Mouse (Mus musculus): ENCODE measurements around the gene H2-Ab1. TPM values are rescaled to one million over a fixed set of nuclear protein-coding genes. Genes with fewer than 3 reads are reported as not detected.

Gene H2-Ab1
- polyA plus RNA-seq, 1 experiment from 2014 or later: 10.0 TPM

GRCm38 (mm10) chr17:34239601-34240041 lies 17.9 kb upstream of the H2-Ab1 start:
- no peak for ATAC-seq (ENCODE audit: insufficient number of reproducible peaks, insufficient read depth, low FRiP score, low read depth)
- no peak overlapping the region for H3K27ac ChIP-seq (replicated peaks in 1 of 2; ENCODE audit: control insufficient read depth in 1 of 2, insufficient read depth in 1 of 2, low read depth in 2 of 2, low read length in 2 of 2)
- no peaks in the 10 kb centered on the region for H3K36me3 ChIP-seq (ENCODE audit: control insufficient read depth, insufficient read depth, low read length)
- peaks cover 9% of the 10 kb centered on the region for H3K9me3 ChIP-seq (ENCODE audit: control insufficient read depth, low read length)
- no peak overlapping the region for H3K4me2 ChIP-seq (ENCODE audit: low read length)
- no peak overlapping the region for H3K9ac ChIP-seq (ENCODE audit: low read length)
- no peak overlapping the region for H3K4me3 ChIP-seq (ENCODE audit: control insufficient read depth in 1 of 2, insufficient read depth in 1 of 2, low read depth in 1 of 2, low read length in 2 of 2)
- H3K4me1 ChIP-seq (ENCODE audit: control insufficient read depth in 2 of 2, insufficient read depth in 2 of 2, low read length in 2 of 2): no peaks in the 10 kb centered on the region
- WGBS: 50% methylated on average over 10 of the region's 10 CpGs
- H3K27me3 ChIP-seq (ENCODE audit: control insufficient read depth, insufficient read depth, low read length): no peaks in the 10 kb centered on the region

DNA sequence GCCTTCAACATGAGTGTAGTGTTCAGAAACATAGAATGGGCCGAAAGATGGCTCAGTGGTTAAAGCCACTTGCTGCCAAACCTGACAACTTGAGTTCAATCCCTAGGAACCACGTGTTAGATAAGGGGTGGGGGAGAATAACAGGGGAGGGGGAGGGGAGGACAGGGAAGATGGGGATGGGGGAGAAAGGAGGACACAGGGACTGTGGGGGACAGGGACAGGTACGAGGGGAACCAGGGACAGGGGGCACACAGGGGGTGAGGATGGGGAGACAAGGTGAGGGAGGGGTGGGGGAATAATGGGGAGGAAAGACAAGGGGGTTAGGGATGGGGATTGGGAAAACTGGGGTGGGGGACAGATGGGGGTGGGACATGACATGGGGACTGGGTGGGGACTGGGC lies 17.1 kb upstream of the H2-Ab1 start:
- H3K4me2 ChIP-seq (ENCODE audit: low read length): no peak overlapping the region
- no peaks in the 10 kb centered on the region for H3K36me3 ChIP-seq (ENCODE audit: control insufficient read depth, insufficient read depth, low read length)
- no peak overlapping the region for H3K9ac ChIP-seq (ENCODE audit: low read length)
- peaks cover 9% of the 10 kb centered on the region for H3K9me3 ChIP-seq (ENCODE audit: control insufficient read depth, low read length)
- H3K27me3 ChIP-seq (ENCODE audit: control insufficient read depth, insufficient read depth, low read length): no peaks in the 10 kb centered on the region
- no peak overlapping the region for H3K4me3 ChIP-seq (ENCODE audit: control insufficient read depth in 1 of 2, insufficient read depth in 1 of 2, low read depth in 1 of 2, low read length in 2 of 2)
- no peak overlapping the region for H3K27ac ChIP-seq (replicated peaks in 1 of 2; ENCODE audit: control insufficient read depth in 1 of 2, insufficient read depth in 1 of 2, low read depth in 2 of 2, low read length in 2 of 2)
- ATAC-seq (ENCODE audit: insufficient number of reproducible peaks, insufficient read depth, low FRiP score, low read depth): no peak
- 54% methylated on average over 3 of the region's 3 CpGs for WGBS
- H3K4me1 ChIP-seq (ENCODE audit: control insufficient read depth in 2 of 2, insufficient read depth in 2 of 2, low read length in 2 of 2): no peaks in the 10 kb centered on the region

DNA sequence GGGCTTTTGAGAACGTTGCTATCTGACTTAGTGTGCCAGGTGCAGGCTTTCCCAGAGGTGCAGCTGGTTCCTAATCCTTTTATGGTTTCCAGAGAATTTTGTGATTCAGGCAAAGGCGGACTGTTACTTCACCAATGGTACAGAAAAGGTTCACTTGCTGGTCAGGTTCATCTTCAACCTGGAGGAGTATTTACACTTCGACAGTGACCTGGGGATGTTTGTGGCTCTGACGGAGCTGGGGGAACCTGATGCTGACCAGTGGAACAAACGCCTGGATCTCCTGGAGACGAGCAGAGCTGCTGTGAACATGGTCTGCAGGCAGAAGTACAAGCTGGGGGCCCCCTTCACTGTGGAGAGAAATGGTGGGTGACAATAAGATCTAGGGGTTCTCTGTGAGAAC lies 16.6 kb upstream of the H2-Ab1 start:
- Histone ChIP-seq H3K9ac (ENCODE audit: low read length) (no peak overlapping the region), H3K36me3 (ENCODE audit: control insufficient read depth, insufficient read depth, low read length) (no peaks in the 10 kb centered on the region), H3K4me2 (ENCODE audit: low read length) (no peak overlapping the region), H3K9me3 (ENCODE audit: control insufficient read depth, low read length) (peaks cover 9% of the 10 kb centered on the region), H3K27me3 (ENCODE audit: control insufficient read depth, insufficient read depth, low read length) (no peaks in the 10 kb centered on the region), H3K4me1 (ENCODE audit: control insufficient read depth in 2 of 2, insufficient read depth in 2 of 2, low read length in 2 of 2) (no peaks in the 10 kb centered on the region), H3K4me3 (ENCODE audit: control insufficient read depth in 1 of 2, insufficient read depth in 1 of 2, low read depth in 1 of 2, low read length in 2 of 2) (no peak overlapping the region), H3K27ac (replicated peaks in 1 of 2; ENCODE audit: control insufficient read depth in 1 of 2, insufficient read depth in 1 of 2, low read depth in 2 of 2, low read length in 2 of 2) (no peak overlapping the region)
- WGBS: 70% methylated on average over 6 of the region's 6 CpGs
- no peak for ATAC-seq (ENCODE audit: insufficient number of reproducible peaks, insufficient read depth, low FRiP score, low read depth)

- H3K27me3 ChIP-seq (ENCODE audit: control insufficient read depth, insufficient read depth, low read length): peaks cover 8% of the 10 kb centered on the region; the same call in 1 of the 2 replicates
- H3K27ac ChIP-seq (replicated peaks in 1 of 2; ENCODE audit: control insufficient read depth in 1 of 2, insufficient read depth in 1 of 2, low read depth in 2 of 2, low read length in 2 of 2): no peak overlapping the region
- H3K4me1 ChIP-seq (ENCODE audit: control insufficient read depth in 2 of 2, insufficient read depth in 2 of 2, low read length in 2 of 2): no peaks in the 10 kb centered on the region
- ATAC-seq (ENCODE audit: insufficient number of reproducible peaks, insufficient read depth, low FRiP score, low read depth): no peak
- no peaks in the 10 kb centered on the region for H3K36me3 ChIP-seq (ENCODE audit: control insufficient read depth, insufficient read depth, low read length)
- peaks cover 9% of the 10 kb centered on the region for H3K9me3 ChIP-seq (ENCODE audit: control insufficient read depth, low read length)
- no peak overlapping the region for H3K4me2 ChIP-seq (ENCODE audit: low read length)
- H3K4me3 ChIP-seq (ENCODE audit: control insufficient read depth in 1 of 2, insufficient read depth in 1 of 2, low read depth in 1 of 2, low read length in 2 of 2): no peak overlapping the region
- 65% methylated on average over 4 of the region's 4 CpGs for WGBS
- no peak overlapping the region for H3K9ac ChIP-seq (ENCODE audit: low read length)
Observed at GRCm38 (mm10) chr17:34244656-34245055, 12.8 kb upstream of the H2-Ab1 start.

DNA sequence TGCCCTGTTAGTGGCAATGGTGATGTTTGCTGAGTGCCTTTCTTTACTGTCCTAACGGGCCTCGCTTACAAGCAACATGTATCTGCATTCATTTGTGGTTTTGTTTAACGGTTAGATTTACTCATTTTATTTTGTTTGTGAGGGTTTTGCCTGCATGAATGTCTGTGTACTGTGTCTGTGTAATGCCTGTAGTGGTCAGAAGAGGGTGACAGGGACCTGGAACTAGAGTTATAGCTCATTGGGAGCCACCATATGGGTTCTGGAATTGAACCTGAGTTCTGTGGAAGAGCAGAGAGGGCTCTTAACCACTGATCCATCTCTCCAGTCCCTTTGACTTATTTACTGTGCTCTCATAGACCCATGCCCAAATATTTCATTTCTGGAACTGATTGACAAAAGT lies 10.4 kb upstream of the H2-Ab1 start:
- no peak for ATAC-seq (ENCODE audit: insufficient number of reproducible peaks, insufficient read depth, low FRiP score, low read depth)
- peaks cover 1% of the 10 kb centered on the region for H3K9me3 ChIP-seq (ENCODE audit: control insufficient read depth, low read length)
- no peak overlapping the region for H3K4me2 ChIP-seq (ENCODE audit: low read length)
- 74% methylated on average over 3 of the region's 3 CpGs for WGBS
- no peaks in the 10 kb centered on the region for H3K4me1 ChIP-seq (ENCODE audit: control insufficient read depth in 2 of 2, insufficient read depth in 2 of 2, low read length in 2 of 2)
- no peak overlapping the region for H3K9ac ChIP-seq (ENCODE audit: low read length)
- no peak overlapping the region for H3K27ac ChIP-seq (replicated peaks in 1 of 2; ENCODE audit: control insufficient read depth in 1 of 2, insufficient read depth in 1 of 2, low read depth in 2 of 2, low read length in 2 of 2)
- H3K36me3 ChIP-seq (ENCODE audit: control insufficient read depth, insufficient read depth, low read length): no peaks in the 10 kb centered on the region
- no peak overlapping the region for H3K4me3 ChIP-seq (ENCODE audit: control insufficient read depth in 1 of 2, insufficient read depth in 1 of 2, low read depth in 1 of 2, low read length in 2 of 2)
- peaks cover 8% of the 10 kb centered on the region; the same call in 1 of the 2 replicates for H3K27me3 ChIP-seq (ENCODE audit: control insufficient read depth, insufficient read depth, low read length)

DNA sequence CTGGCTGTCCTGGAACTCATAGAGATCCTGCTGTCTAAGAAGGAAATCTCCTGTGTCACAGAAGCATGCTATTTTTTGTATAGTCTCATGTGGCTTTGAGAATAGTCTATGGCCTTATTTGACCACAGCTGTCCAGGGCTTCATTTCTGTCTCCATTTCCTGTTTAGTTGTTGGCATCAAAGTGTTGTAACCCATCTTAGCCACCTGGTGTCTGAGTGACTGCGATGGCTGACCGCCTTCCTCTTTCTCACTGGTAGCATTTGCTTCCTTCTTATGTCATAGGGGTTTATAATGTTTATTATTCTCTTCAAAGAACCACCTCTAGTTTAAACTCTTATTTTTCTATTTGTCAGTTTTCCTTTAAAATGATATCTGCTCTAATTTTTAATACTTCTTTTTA lies 8.7 kb upstream of the H2-Ab1 start:
- WGBS: 64% methylated on average over 2 of the region's 2 CpGs
- no peaks in the 10 kb centered on the region for H3K4me1 ChIP-seq (ENCODE audit: control insufficient read depth in 2 of 2, insufficient read depth in 2 of 2, low read length in 2 of 2)
- peaks cover 8% of the 10 kb centered on the region; the same call in 1 of the 2 replicates for H3K27me3 ChIP-seq (ENCODE audit: control insufficient read depth, insufficient read depth, low read length)
- H3K4me2 ChIP-seq (ENCODE audit: low read length): no peak overlapping the region
- H3K36me3 ChIP-seq (ENCODE audit: control insufficient read depth, insufficient read depth, low read length): no peaks in the 10 kb centered on the region
- no peak overlapping the region for H3K9ac ChIP-seq (ENCODE audit: low read length)
- H3K27ac ChIP-seq (replicated peaks in 1 of 2; ENCODE audit: control insufficient read depth in 1 of 2, insufficient read depth in 1 of 2, low read depth in 2 of 2, low read length in 2 of 2): no peak overlapping the region
- no peak for ATAC-seq (ENCODE audit: insufficient number of reproducible peaks, insufficient read depth, low FRiP score, low read depth)
- H3K9me3 ChIP-seq (ENCODE audit: control insufficient read depth, low read length): 0 out of 2 replicates have a peak, but pooled peaks cover 2% of the 10 kb centered on the region
- no peak overlapping the region for H3K4me3 ChIP-seq (ENCODE audit: control insufficient read depth in 1 of 2, insufficient read depth in 1 of 2, low read depth in 1 of 2, low read length in 2 of 2)

DNA sequence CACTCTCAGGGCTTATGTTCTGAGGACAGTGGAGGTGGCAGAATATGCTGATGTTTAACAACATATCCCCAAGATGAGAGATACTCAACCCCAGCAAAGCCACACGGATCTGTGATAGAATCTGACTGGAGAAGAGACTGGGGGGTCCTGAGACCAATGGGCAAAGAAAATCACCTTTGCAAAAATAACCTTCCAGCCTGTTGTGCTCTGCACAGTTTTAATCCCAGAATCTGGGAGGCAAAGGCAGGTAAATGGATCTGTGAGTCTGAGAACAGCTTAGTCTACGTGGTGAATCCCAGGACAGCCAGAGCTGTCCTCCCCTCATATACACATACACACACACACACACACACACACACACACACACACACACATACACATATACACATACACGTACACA lies 8.1 kb upstream of the H2-Ab1 start:
- no peak overlapping the region for H3K4me2 ChIP-seq (ENCODE audit: low read length)
- no peak overlapping the region for H3K27ac ChIP-seq (replicated peaks in 1 of 2; ENCODE audit: control insufficient read depth in 1 of 2, insufficient read depth in 1 of 2, low read depth in 2 of 2, low read length in 2 of 2)
- peaks cover 8% of the 10 kb centered on the region; the same call in 1 of the 2 replicates for H3K27me3 ChIP-seq (ENCODE audit: control insufficient read depth, insufficient read depth, low read length)
- H3K36me3 ChIP-seq (ENCODE audit: control insufficient read depth, insufficient read depth, low read length): no peaks in the 10 kb centered on the region
- no peak overlapping the region for H3K9ac ChIP-seq (ENCODE audit: low read length)
- H3K4me1 ChIP-seq (ENCODE audit: control insufficient read depth in 2 of 2, insufficient read depth in 2 of 2, low read length in 2 of 2): no peaks in the 10 kb centered on the region
- WGBS: 42% methylated on average over 3 of the region's 3 CpGs
- ATAC-seq (ENCODE audit: insufficient number of reproducible peaks, insufficient read depth, low FRiP score, low read depth): no peak
- 0 out of 2 replicates have a peak, but pooled peaks cover 2% of the 10 kb centered on the region for H3K9me3 ChIP-seq (ENCODE audit: control insufficient read depth, low read length)
- H3K4me3 ChIP-seq (ENCODE audit: control insufficient read depth in 1 of 2, insufficient read depth in 1 of 2, low read depth in 1 of 2, low read length in 2 of 2): no peak overlapping the region

- no peak overlapping the region for H3K27ac ChIP-seq (replicated peaks in 1 of 2; ENCODE audit: control insufficient read depth in 1 of 2, insufficient read depth in 1 of 2, low read depth in 2 of 2, low read length in 2 of 2)
- H3K9me3 ChIP-seq (ENCODE audit: control insufficient read depth, low read length): 0 out of 2 replicates have a peak, but pooled peaks cover 2% of the 10 kb centered on the region
- no peak overlapping the region for H3K4me3 ChIP-seq (ENCODE audit: control insufficient read depth in 1 of 2, insufficient read depth in 1 of 2, low read depth in 1 of 2, low read length in 2 of 2)
- no peak for ATAC-seq (ENCODE audit: insufficient number of reproducible peaks, insufficient read depth, low FRiP score, low read depth)
- 14% methylated on average over 4 of the region's 4 CpGs for WGBS
- H3K27me3 ChIP-seq (ENCODE audit: control insufficient read depth, insufficient read depth, low read length): peaks cover 8% of the 10 kb centered on the region; the same call in 1 of the 2 replicates
- no peaks in the 10 kb centered on the region for H3K36me3 ChIP-seq (ENCODE audit: control insufficient read depth, insufficient read depth, low read length)
- no peak overlapping the region for H3K4me2 ChIP-seq (ENCODE audit: low read length)
- H3K9ac ChIP-seq (ENCODE audit: low read length): no peak overlapping the region
- no peaks in the 10 kb centered on the region for H3K4me1 ChIP-seq (ENCODE audit: control insufficient read depth in 2 of 2, insufficient read depth in 2 of 2, low read length in 2 of 2)
Observed at GRCm38 (mm10) chr17:34249878-34250277, 7.6 kb upstream of the H2-Ab1 start.
